Mouse (Mus musculus) kidney, postnatal 36 days (tissue): ENCODE data around the gene Anxa9.
"Not testable (repeated sequence)": the region's sequence is repeated elsewhere in the genome, so short reads cannot be mapped to it uniquely, and the experiment has no call there.

Source experiments
- DNase-seq, 2 experiments: peaks; one replicate each; pipeline ENCODE4 v3.0.0; 2021 to 2022; ENCODE audit warnings: mixed read lengths in 2 of 2

Anxa9 gene

GRCm38 (mm10) chr3:95307100-95307499 is at the start of gene Anxa9:
TSS of gene Anxa9 (minus strand) at chr3:95307176.
- no peak for DNase-seq

DNA sequence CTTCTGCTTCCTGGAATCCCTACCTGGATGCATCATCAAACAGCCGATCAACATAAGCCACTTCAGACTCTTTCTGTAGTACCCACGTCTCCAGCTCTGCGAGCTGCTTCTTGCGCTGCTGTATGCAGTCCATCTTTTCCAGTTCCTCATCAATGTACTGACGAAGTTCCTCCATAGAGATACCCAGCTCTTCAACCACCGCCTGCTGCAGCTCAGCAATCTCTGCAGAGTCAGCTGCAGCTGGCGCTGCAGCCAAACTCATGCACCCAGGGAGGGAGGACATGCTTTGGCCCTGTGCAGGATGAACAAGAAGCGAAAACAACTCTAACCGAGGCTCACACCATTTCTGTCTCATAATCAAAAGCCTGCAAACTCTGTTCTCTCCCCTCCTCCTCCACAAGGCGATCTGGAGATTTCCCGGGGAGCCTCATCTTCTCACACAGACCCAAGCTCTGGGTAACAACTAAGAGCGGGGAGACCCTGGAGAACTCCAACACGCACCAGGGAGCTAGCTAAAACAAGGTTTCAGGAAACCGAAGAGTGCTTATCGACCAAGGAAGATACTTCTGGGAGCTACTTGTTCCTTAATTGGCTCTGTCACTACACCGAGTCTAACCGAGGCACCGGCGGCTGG is 49.1 kb upstream of the Anxa9 start:
- DNase-seq: not testable (repeated sequence)

GRCm38 (mm10) chr3:95349491-95349890 is 42.5 kb upstream of the Anxa9 start:
- peak; percentile 16 to 53 for DNase-seq

DNA sequence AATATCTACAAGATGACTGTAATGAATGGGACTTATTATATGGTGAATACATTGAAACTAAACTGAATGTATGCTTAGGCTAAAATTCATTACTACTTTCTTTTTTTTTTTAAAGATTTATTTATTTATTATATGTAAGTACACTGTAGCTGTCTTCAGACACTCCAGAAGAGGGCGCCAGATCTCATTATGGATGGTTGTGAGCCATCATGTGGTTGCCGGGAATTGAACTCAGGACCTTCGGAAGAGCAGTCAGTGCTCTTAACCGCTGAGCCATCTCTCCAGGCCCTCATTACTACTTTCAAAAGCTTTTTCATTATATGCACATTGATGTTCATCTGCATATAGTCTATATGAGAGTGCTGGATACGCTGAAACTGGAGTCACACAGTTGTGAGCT is 41.4 kb upstream of the Anxa9 start:
- DNase-seq: not testable (repeated sequence)

DNA sequence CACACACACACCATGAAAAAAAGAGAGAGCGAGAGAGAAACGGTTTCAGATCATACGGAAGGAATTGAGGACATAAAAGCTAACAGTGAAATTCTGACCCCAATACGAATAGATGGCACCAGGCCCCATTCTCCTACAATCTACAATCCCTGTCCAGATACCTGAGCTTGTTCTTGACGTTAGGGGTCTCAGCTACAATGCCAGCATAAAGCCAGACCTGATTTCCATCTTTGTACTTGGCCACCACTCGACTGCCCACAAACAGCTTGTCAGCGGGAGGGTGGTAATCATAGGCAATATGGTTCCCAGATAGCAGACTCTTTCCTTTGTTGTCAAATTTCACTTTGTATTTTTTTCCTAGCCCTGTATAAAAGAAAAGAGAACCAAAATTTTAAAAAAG is 39.5 kb upstream of the Anxa9 start:
- no peak for DNase-seq

DNA sequence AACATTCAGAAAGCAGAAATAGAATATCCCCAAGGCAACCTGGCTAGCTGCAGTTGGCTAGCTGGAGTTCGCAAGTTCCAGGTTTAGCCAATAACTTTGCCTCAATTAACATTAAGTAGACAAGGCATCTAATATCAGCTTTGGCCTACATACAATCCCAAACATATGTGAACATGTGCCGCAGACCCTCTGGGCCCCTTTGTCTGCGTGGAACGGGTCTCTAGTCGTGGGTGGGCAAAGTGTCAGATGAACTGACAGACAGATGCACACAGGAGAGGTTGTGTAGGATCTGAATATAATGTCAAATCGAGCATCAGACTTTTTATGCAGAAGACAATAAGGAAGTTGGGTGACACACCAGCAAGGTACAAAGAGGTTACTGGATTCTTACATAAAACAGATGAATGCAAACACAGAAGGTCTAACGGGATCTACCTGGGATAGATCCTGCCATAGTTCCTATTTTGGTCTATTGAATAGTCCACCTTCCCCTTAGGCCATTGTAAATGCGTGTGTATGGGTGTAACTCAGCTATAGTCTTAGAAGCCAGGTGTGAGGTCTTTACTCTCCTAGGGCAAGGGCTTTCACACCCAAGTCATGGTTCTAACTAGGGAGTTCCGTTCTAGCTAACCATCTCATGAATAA is 36.5 kb upstream of the Anxa9 start:
- DNase-seq: not testable (repeated sequence)

DNA sequence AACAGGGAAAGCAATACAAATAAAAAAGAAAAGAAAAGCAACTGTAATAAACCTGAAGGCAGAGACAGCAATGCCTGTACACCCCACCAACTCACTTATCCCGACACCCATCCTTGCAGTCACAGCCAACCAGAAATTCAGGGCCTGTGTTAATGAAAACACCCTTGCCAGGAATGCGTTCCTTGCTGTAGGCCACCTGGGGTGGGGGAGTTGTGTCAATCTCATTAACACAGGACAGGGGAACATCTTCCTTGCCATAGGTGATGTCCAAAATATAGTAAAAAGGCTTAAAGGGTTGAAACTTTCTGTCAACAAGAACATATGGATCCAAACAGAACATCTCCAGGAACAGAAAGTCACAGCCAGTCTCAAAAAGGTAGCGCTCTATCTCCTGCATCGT is 31.3 kb upstream of the Anxa9 start:
- DNase-seq: no peak

GRCm38 (mm10) chr3:95337345-95337744 is 30.4 kb upstream of the Anxa9 start:
- no peak for DNase-seq

DNA sequence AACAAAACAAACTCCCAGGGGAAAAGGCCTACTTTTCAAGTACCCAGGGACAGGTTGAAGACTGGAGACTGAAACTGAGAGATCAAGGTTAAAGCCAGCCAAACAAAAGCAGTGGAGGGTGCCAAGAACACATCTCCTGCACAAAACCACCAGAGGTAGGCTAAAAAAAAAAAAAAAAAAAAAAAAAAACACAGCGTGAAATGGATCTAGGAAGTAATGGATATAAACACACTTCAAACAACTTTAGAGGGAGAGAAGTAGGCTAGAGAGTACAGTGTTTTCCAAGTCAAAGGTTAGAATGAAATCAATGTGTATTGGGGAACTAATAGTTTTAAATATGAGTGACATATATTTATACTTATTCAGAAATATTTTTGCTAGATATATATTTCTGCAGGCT is 24.6 kb upstream of the Anxa9 start:
- DNase-seq: no peak

DNA sequence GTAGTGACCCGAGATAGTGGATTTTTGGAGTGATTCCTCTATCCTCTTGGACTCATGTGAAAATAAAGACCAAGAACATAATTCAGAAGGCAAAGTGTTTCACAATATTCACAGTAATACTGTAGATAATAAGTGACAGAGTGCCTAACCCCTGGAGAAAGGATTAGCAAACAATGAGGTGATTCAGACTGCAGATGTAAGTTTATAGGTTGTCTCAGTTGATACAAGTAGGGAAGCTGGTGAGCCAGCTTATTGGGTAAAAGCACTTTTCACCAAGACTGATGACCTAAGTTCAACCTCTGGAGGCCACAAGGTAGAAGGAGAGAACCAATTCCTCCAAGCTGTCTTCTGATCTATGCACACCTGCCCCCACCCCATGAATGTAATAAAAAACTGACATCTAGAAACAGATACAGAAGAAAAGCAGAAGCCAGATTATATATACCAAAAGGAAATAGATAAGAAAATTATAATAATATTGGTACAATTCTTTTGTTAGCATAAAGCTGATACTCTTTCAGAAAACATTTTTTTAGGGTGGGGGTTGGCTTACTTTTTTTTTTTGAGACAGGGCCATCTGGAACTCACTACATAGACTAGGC is 21.9 kb upstream of the Anxa9 start:
- DNase-seq: no peak

- DNase-seq: no peak
Observed at GRCm38 (mm10) chr3:95324454-95325144, 17.6 kb upstream of the Anxa9 start.

DNA sequence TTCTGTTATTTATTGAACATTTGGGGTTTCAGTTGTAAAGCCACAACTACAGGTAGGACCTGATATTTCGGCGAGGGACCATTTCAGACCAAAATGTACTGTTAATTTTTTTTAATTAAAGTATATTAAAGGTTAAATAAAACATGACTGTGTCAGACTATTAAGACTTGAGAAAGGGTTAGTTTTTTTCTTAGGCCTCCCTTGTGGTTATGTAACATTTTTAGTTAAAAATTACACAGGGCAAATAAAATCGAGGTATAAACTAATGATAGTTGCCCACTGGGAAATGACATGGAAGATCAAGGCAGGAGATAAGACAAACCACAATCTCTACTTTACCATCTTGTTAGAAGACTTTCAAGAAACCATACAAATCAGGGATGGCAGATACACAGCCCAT is 16.5 kb upstream of the Anxa9 start:
- no peak for DNase-seq

DNA sequence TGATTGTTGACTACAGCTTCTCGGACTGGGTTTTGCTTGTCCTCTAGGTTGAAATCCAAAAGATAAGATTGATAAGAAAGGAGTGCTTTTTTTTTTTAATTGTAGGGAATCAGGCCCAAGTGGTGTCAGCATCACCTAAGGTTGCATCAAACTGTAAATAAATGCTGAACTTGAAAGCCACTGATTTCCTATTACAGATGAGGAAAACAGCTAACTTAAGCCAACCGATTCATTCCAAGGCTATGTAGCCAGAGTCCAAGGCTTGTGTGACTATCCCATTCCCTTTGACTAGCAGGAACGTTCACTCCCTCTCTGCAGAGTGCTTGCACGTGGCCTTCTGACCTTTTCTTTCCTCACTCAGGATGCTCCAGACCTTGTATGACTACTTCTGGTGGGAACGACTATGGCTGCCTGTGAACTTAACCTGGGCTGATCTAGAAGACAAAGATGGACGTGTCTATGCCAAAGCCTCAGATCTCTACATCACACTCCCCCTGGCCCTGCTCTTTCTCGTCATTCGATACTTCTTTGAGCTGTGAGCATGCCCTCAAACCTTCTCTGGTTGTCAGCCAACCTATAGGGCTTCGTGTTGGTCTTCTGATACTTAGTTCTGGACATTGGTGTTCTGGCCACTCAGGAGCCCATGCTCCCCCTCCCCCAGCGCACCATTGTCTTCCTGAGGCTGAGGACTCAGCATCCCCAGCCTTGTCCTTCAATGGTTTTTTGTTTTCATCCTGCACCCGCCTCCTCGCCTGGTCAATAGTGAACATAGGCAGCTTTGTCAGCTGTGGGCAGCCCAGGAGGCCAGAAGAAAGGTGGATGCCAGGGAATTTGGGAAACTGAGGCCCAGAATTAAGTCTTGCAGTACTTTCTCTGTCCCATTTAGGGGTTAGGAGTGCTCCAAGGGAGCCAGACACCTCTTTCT is 13.0 kb upstream of the Anxa9 start:
- no peak for DNase-seq

- DNase-seq: no peak
Observed at GRCm38 (mm10) chr3:95319110-95319509, 12.1 kb upstream of the Anxa9 start.

DNA sequence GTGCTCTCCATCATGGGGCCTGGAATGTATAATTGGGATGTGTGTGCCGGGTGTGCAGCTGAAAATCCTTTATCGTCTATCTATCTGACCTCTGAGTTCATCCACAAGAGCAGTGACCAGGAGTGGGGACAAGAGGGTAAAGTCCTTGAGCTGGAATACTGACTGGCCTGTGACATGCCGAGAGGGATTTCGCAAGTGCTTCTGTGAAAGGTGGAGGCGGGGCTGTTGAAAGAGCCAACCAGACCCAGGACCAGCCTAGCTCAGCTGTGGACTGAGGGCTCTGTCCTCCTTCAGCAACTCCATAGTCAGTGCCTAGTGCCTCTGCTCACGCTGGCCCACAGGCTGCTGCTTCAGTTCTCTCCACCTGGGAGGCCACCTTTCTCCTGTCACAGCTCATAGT is 11.6 kb upstream of the Anxa9 start:
- DNase-seq: peak; percentile 85 to 94

- peak; percentile 81 to 86 for DNase-seq
Observed at GRCm38 (mm10) chr3:95317414-95318080, 10.6 kb upstream of the Anxa9 start.

- no peak for DNase-seq
Observed at GRCm38 (mm10) chr3:95315844-95316550, 9.0 kb upstream of the Anxa9 start.

DNA sequence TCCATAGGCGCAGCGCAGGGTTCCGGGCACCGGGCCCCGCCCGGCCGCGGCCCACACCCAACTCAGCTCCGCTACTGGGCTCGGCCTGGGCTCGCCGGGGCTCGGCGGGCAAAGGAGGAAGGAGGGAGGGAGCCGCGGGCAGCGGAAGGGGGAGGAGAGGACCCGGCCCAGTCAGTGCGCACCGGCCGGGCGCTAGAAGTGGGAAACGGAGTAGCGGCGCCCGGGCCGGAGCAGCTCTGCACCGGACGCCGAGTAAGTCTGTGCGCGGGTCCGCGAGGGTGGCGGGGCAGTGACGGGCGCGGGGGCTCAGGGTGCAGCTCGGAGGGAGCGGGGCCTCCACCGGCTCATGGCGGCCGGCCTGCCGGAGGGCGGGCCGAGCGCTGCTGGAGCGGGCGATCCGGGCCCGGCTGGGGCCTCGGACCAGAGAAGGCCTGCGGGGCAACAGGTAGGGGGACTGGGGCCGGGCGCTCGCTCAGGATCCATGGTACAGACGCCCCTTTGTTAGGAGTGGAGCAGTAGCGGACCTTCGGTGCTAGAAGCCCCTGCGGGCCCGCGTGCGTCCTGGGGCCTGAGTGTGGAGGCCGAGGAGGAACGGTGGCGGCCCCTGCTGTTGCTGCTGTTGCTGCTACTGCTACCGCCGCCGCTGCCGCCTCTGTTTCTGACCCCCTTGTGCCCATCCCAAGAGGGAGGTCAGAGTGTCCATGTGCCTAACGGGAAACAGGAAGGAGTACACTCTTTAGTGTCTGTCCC is 8.3 kb upstream of the Anxa9 start:
- DNase-seq: peak; percentile 93 to 96

DNA sequence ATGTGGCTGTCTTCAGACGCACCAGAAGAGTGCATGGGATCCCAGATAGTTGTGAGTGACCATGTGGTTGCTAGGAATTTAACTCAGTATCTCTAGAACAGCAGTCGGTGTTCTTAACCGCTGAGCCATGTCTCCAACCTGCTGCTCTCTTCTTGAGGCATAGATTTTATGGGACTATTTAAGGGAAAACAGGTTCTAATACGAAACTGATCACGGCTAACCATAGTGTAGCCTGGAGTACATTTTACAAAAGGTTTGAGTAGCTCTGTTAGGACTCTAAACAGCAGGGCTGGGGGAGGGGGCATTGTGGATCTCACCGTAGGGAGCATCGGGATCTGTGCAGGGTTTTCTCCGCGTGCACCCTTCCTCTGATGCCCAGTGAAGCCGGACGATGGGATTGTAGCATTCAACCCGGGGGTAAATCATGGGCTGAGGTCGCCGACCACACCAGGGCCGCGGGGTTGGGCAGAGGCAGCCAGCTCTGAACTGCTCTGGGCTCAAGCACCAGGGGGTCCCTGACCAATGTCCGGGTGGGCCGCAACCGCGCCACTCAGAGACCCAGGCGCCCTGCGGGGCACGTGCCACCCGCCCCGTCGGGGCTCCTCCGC is 7.6 kb upstream of the Anxa9 start, which contains the start of gene Cers2:
Gene Cers2 (plus strand): TSS at position 306 of the 608 bp plus-strand sequence.
- no peak for DNase-seq

DNA sequence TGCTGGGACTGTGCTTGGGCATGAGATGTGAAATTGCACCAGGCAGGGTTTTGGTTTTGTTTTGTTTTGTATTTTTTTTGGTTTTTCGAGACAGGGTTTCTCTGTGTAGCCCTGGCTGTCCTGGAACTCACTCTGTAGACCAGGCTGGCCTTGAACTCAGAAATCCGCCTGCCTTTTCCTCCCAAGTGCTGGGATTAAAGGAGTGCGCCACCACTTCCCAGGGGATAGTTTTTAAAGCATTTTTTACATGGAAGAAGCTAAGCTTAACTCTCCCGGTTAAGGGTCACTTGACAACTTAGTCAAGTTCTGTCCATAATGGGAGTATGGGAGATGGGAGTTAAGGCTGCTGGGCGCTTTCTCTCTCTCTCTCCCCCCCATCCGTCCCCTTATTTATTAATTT is 7.1 kb upstream of the Anxa9 start:
- DNase-seq: no peak
